Mouse (Mus musculus): ENCODE measurements around the gene Cdc34. TPM values are rescaled to one million over a fixed set of nuclear protein-coding genes. Genes with fewer than 3 reads are reported as not detected.

Gene Cdc34
- polyA plus RNA-seq, 1 experiment, result 72.0 TPM

DNA sequence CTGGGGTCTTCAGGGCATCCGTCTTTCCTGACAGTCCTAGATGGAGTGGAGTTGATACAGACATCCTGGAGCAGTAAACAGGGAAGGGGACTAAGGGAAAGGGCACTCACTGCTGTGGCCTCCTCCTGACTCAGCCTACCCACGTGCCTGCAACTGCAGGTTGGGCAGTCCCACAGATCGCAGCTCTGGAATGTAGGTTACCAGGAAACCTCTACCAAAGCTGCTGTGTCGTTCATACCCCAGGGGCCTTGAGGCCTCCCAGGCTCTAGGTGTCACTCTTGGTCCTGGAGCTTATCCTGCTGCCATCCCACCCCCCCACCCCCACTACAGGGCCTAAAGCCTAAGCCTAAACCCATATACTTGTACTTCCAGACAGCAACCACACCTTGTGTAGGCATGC is 25.8 kb downstream of the Cdc34 start:
- peaks cover 80% of the 10 kb centered on the region for H3K4me1 ChIP-seq (ENCODE audit: control insufficient read depth)
- H3K36me3 ChIP-seq (ENCODE audit: control insufficient read depth), result peaks cover 79% of the 10 kb centered on the region
- no peak for TF ChIP-seq TAL1 (IDR thresholded peaks at IDR 0.05; ENCODE audit: low read length)
- TF ChIP-seq GATA1 (IDR thresholded peaks at IDR 0.05; ENCODE audit: low read length), result no peak
- peak overlapping the region; percentile 81 for H3K4me3 ChIP-seq (replicated peaks)
- no peaks in the 10 kb centered on the region for H3K9me3 ChIP-seq (ENCODE audit: control insufficient read depth, low read length)
- no peaks in the 10 kb centered on the region; the same call in 1 of the 2 replicates for H3K27me3 ChIP-seq (ENCODE audit: control insufficient read depth)

GRCm38 (mm10) chr10:79708668-79709067 is 26.7 kb downstream of the Cdc34 start:
- H3K27me3 ChIP-seq (ENCODE audit: control insufficient read depth), result peaks cover under 1% of the 10 kb centered on the region
- H3K36me3 ChIP-seq (ENCODE audit: control insufficient read depth), result peaks cover 88% of the 10 kb centered on the region
- H3K9me3 ChIP-seq (ENCODE audit: control insufficient read depth, low read length), result no peaks in the 10 kb centered on the region
- peak overlapping the region; percentile 81 for H3K4me3 ChIP-seq (replicated peaks)
- no peak for TF ChIP-seq TAL1 (IDR thresholded peaks at IDR 0.05; ENCODE audit: low read length)
- no peak for TF ChIP-seq GATA1 (IDR thresholded peaks at IDR 0.05; ENCODE audit: low read length)
- H3K4me1 ChIP-seq (ENCODE audit: control insufficient read depth), result peaks cover 86% of the 10 kb centered on the region

DNA sequence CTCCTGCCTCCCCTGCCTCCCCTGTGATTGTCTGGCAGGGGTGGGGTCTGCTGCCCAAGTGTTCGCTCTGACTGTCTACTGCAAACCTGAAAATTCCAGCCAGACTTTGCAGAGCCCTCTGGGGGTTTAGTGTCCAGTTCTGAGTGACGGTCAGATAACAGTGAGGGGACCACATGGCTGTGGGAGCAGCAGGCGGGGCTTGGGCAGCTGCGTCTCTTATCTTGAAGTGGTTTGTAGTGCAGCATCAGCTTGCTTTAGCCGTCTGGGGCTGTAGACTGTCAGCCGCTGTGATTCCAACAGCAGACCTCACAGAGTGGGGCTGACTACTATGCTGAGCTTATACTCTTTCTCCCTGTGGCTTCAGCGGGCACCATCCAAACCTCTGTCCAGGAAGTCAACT is 27.3 kb downstream of the Cdc34 start:
- Histone ChIP-seq H3K4me1 (ENCODE audit: control insufficient read depth) (peaks cover 86% of the 10 kb centered on the region), H3K36me3 (ENCODE audit: control insufficient read depth) (peaks cover 89% of the 10 kb centered on the region), H3K9me3 (ENCODE audit: control insufficient read depth, low read length) (no peaks in the 10 kb centered on the region), H3K4me3 (replicated peaks) (peak overlapping the region; percentile 81), H3K27me3 (ENCODE audit: control insufficient read depth) (peaks cover 7% of the 10 kb centered on the region)
- no peak for TF ChIP-seq TAL1 (IDR thresholded peaks at IDR 0.05; ENCODE audit: low read length)
- TF ChIP-seq GATA1 (IDR thresholded peaks at IDR 0.05; ENCODE audit: low read length), result no peak

- Histone ChIP-seq H3K36me3 (ENCODE audit: control insufficient read depth) (peaks cover 66% of the 10 kb centered on the region), H3K4me1 (ENCODE audit: control insufficient read depth) (peaks cover 79% of the 10 kb centered on the region)
- TF ChIP-seq TAL1 (IDR thresholded peaks at IDR 0.05; ENCODE audit: low read length) (no peak), GATA1 (IDR thresholded peaks at IDR 0.05; ENCODE audit: low read length) (no peak)
Measured at GRCm38 (mm10) chr10:79712029-79712428, 30.0 kb downstream of the Cdc34 start.

DNA sequence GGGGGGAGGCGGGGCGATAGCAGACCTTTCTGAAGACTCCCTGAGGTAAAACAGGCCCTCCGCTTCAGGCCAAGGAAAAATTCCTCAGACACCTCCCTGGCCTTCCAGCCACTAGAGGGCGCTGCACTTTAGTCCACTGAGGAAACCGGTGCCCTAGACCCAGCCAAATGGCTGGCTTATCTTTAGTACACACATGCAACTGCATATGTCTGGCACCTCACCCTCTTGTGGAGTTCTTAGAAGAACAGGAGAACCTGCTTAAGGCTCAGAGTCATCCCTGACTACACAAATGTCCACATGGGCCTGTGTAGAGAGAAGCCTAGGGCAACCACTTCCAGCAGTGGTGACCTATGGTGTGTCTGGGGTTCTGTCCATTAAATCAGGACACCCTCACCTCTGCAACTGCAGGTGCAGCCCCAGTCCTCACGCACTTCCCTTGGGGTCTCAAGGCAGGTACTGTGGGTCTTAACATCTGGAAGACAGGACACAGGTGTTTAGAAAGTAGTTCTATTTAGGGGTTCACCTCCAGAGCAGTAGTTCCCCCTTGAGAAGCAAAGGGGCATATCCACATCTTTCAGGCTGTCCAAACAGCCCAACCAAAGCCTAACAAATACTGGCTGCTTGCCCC is 30.6 kb downstream of the Cdc34 start:
- H3K4me1 ChIP-seq (ENCODE audit: control insufficient read depth), result peaks cover 78% of the 10 kb centered on the region
- H3K9me3 ChIP-seq (ENCODE audit: control insufficient read depth, low read length), result peaks cover 7% of the 10 kb centered on the region; the same call in 1 of the 2 replicates
- peaks cover 40% of the 10 kb centered on the region for H3K27me3 ChIP-seq (ENCODE audit: control insufficient read depth)
- TF ChIP-seq TAL1 (IDR thresholded peaks at IDR 0.05; ENCODE audit: low read length) (peak; percentile 95), GATA1 (IDR thresholded peaks at IDR 0.05; ENCODE audit: low read length) (peak; percentile 73)
- H3K36me3 ChIP-seq (ENCODE audit: control insufficient read depth), result peaks cover 61% of the 10 kb centered on the region
- peak overlapping the region; percentile 47 for H3K4me3 ChIP-seq (replicated peaks)

More at GRCm38 (mm10) chr10:79712029-79712428, 30.0 kb downstream of the Cdc34 start:
- Histone ChIP-seq H3K9me3 (ENCODE audit: control insufficient read depth, low read length) (peaks cover 6% of the 10 kb centered on the region; the same call in 1 of the 2 replicates), H3K27me3 (ENCODE audit: control insufficient read depth) (peaks cover 34% of the 10 kb centered on the region), H3K4me3 (replicated peaks) (peak overlapping the region; percentile 5)

- Histone ChIP-seq H3K27me3 (ENCODE audit: control insufficient read depth) (peaks cover 45% of the 10 kb centered on the region), H3K9me3 (ENCODE audit: control insufficient read depth, low read length) (peaks cover 7% of the 10 kb centered on the region; the same call in 1 of the 2 replicates), H3K4me1 (ENCODE audit: control insufficient read depth) (peaks cover 76% of the 10 kb centered on the region), H3K36me3 (ENCODE audit: control insufficient read depth) (peaks cover 55% of the 10 kb centered on the region), H3K4me3 (replicated peaks) (peak overlapping the region; percentile 47)
- TF ChIP-seq TAL1 (IDR thresholded peaks at IDR 0.05; ENCODE audit: low read length) (no peak), GATA1 (IDR thresholded peaks at IDR 0.05; ENCODE audit: low read length) (no peak)
Measured at GRCm38 (mm10) chr10:79713163-79713562, 31.2 kb downstream of the Cdc34 start.

DNA sequence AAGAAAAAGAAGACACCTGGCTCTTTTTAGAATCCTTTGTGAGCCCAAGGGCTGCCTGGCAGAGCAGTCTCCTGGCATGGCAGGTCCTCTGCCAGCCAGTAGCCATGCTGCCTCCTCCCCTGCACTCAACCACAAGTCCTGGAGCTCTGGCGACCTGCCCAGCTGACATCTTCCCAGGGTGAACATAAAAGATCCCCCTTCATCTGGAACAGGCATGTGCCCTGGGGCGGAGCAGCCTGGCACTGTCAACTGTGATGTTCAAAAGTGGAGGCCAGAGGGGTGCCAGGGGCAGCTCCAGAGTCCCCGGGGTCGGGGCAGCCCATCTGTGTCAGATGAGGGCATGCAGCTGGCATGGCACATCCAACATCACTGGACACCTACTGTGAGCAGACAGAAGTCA is 33.0 kb downstream of the Cdc34 start:
- peaks cover 37% of the 10 kb centered on the region for H3K36me3 ChIP-seq (ENCODE audit: control insufficient read depth)
- H3K4me1 ChIP-seq (ENCODE audit: control insufficient read depth), result peaks cover 58% of the 10 kb centered on the region
- H3K4me3 ChIP-seq (replicated peaks), result no peak overlapping the region
- no peak for TF ChIP-seq GATA1 (IDR thresholded peaks at IDR 0.05; ENCODE audit: low read length)
- no peak for TF ChIP-seq TAL1 (IDR thresholded peaks at IDR 0.05; ENCODE audit: low read length)
- H3K9me3 ChIP-seq (ENCODE audit: control insufficient read depth, low read length), result peaks cover 7% of the 10 kb centered on the region; the same call in 1 of the 2 replicates
- H3K27me3 ChIP-seq (ENCODE audit: control insufficient read depth), result peaks cover 64% of the 10 kb centered on the region

DNA sequence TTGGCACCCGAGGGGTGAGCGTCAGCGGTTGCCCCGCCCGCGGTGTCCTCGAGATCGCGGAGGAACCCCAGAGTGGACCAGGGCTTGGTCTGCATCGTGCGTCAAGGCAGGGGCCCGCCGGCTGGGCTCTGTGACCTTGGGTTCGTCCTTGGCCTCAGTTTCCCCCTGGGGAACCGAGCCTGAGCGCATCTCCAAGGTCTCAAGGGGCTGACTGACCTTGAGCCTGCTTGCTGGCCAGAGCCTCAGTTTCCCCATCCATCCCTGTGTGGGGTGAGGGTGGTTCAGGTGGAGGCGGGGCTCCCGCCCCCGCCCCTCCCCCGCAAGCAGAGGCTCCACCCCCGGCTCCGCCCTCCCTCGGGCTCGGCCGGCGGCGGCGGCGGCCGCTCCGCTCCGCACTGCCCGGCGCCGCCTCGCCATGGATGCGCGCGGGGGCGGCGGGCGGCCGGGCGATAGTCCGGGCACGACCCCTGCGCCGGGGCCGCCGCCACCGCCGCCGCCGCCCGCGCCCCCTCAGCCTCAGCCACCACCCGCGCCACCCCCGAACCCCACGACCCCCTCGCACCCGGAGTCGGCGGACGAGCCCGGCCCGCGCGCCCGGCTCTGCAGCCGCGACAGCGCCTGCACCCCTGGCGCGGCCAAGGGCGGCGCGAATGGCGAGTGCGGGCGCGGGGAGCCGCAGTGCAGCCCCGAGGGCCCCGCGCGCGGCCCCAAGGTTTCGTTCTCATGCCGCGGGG is 34.4 kb downstream of the Cdc34 start, which contains the start of gene Hcn2:
Gene Hcn2 (plus strand): TSS at position 381 of the 734 bp plus-strand sequence.
- Histone ChIP-seq H3K4me3 (replicated peaks) (peak within 1 kb of the TSS; percentile 58), H3K9me3 (ENCODE audit: control insufficient read depth, low read length) (peaks cover 7% of the 10 kb centered on the region; the same call in 1 of the 2 replicates), H3K27me3 (ENCODE audit: control insufficient read depth) (peaks cover 75% of the 10 kb centered on the region), H3K36me3 (ENCODE audit: control insufficient read depth) (peaks cover 23% of the 10 kb centered on the region), H3K4me1 (ENCODE audit: control insufficient read depth) (peaks cover 43% of the 10 kb centered on the region)
- TF ChIP-seq TAL1 (IDR thresholded peaks at IDR 0.05; ENCODE audit: low read length), result no peak
- TF ChIP-seq GATA1 (IDR thresholded peaks at IDR 0.05; ENCODE audit: low read length), result no peak

DNA sequence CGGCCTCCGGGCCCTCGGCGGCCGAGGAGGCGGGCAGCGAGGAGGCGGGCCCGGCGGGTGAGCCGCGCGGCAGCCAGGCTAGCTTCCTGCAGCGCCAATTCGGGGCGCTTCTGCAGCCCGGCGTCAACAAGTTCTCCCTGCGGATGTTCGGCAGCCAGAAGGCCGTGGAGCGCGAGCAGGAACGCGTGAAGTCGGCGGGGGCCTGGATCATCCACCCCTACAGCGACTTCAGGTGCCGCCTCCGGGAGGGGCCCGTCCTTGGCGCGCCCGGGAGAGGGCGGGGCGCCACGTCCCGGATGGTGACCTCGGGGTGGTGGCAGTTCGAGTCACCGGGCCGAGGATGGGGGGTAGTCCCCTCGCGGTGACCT is 35.0 kb downstream of the Cdc34 start:
- TF ChIP-seq GATA1 (IDR thresholded peaks at IDR 0.05; ENCODE audit: low read length) (no peak), TAL1 (IDR thresholded peaks at IDR 0.05; ENCODE audit: low read length) (no peak)
- Histone ChIP-seq H3K36me3 (ENCODE audit: control insufficient read depth) (peaks cover 17% of the 10 kb centered on the region), H3K4me1 (ENCODE audit: control insufficient read depth) (peaks cover 38% of the 10 kb centered on the region), H3K9me3 (ENCODE audit: control insufficient read depth, low read length) (peaks cover 7% of the 10 kb centered on the region; the same call in 1 of the 2 replicates), H3K27me3 (ENCODE audit: control insufficient read depth) (peaks cover 75% of the 10 kb centered on the region), H3K4me3 (replicated peaks) (peak overlapping the region; percentile 58)
